Mouse (Mus musculus) hindbrain, embryonic 15.5 days (tissue): ENCODE results near the gene Dpy30. TPM values are rescaled to one million over a fixed set of nuclear protein-coding genes. Genes with fewer than 3 reads are reported as not detected.

Source experiments
- ATAC-seq: fragments of 200-750 bp; cut with Nextera tagmentation; 2 replicates; pipeline ENCODE4 v1.8.0; 2017; ENCODE audit warnings: low read depth, moderate number of reproducible peaks, moderate TSS enrichment; ENCODE audit not compliant: low FRiP score
- H3K27ac ChIP-seq: fragments of 300-500 bp; sonication (generic); replicated peaks from 2 replicates; pipeline ENCODE4 v1.5.1; 2015; ENCODE audit warnings: mild to moderate bottlenecking, inconsistent platforms
- H3K27me3 ChIP-seq: fragments of 300-500 bp; sonication (generic); 2 replicates; pipeline ENCODE4 v1.6.1; 2015; ENCODE audit warnings: control low read depth, inconsistent platforms
- H3K36me3 ChIP-seq: fragments of 300-500 bp; sonication (generic); 2 replicates; pipeline ENCODE4 v1.6.1; 2015; ENCODE audit warnings: control low read depth, inconsistent platforms
- H3K4me1 ChIP-seq: fragments of 300-500 bp; sonication (generic); replicated peaks from 2 replicates; pipeline ENCODE4 v1.6.1; 2015; ENCODE audit warnings: control low read depth, inconsistent platforms
- H3K4me2 ChIP-seq: fragments of 300-500 bp; sonication (generic); 2 replicates; pipeline ENCODE4 v1.6.1; 2015; ENCODE audit warnings: moderate library complexity, mild to moderate bottlenecking, inconsistent platforms
- H3K4me3 ChIP-seq: fragments of 300-500 bp; sonication (generic); 2 replicates; pipeline ENCODE4 v1.5.1; 2015; ENCODE audit warnings: mild to moderate bottlenecking, inconsistent platforms
- H3K9ac ChIP-seq: fragments of 300-500 bp; sonication (generic); 2 replicates; pipeline ENCODE4 v1.6.1; 2015; ENCODE audit warnings: inconsistent platforms
- H3K9me3 ChIP-seq: fragments of 300-500 bp; sonication (generic); 2 replicates; pipeline ENCODE4 v1.6.1; 2016; ENCODE audit warnings: control low read depth, inconsistent platforms
- WGBS: fragments of 180-500 bp; shearing (Covaris S2); methylation state at CpG from one replicate; pipeline ENCODE4 v1.1.7; 2015; 5-methylcytosine and 5-hydroxymethylcytosine counted together
- polyA plus RNA-seq: library from polyadenylated mRNA; unstranded; fragments of >200 nt; fragmentation: Nextera tagmentation; extraction: Ambion mirVana; gene quantifications from 2 replicates; pipeline ENCODE4 v1.2.1, GENCODE M21; 2015

Dpy30 gene
- polyA plus RNA-seq, 1 experiment from 2014 or later = 210 TPM

DNA sequence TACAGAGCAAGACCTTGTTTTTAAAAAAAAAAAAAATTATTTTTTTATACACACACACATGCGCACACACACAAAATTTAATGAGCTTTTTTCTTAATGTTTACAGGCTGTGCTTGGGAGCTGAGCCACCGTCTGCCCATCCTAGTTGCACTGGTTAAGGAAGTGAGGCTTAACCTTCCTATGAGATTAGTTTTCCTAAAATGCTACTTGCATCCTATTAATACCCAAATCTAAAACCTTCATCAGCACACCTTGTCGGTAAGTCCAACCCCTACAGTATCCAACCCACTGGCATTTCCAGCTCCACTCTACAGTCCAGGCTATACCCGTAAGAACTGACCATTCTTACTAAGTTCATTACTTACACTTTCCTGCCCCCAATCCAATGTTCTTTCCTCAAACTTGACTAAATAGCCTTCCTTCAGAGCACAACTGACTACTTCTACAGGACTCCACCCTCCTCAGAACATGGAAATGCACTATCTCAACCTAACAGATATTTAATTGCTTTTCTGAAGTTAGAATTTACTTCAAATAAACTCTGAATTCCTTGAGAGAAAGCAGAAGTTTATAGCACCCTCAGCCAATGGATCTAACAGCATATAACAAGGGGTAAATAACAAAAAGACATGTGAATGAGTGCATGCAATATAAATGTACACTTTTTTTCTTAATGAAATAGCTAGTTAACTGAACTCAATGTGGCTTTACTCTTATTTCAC lies 31.9 kb downstream of the Dpy30 start:
- WGBS = 87% methylated on average over 4 of the region's 4 CpGs
- Histone ChIP-seq H3K27ac (no peak overlapping the region), H3K4me2 (no peak overlapping the region), H3K36me3 (no peaks in the 10 kb centered on the region), H3K9ac (no peak overlapping the region), H3K4me3 (no peak overlapping the region), H3K4me1 (peaks cover 36% of the 10 kb centered on the region), H3K9me3 (no peaks in the 10 kb centered on the region), H3K27me3 (no peaks in the 10 kb centered on the region)
- ATAC-seq = no peak

DNA sequence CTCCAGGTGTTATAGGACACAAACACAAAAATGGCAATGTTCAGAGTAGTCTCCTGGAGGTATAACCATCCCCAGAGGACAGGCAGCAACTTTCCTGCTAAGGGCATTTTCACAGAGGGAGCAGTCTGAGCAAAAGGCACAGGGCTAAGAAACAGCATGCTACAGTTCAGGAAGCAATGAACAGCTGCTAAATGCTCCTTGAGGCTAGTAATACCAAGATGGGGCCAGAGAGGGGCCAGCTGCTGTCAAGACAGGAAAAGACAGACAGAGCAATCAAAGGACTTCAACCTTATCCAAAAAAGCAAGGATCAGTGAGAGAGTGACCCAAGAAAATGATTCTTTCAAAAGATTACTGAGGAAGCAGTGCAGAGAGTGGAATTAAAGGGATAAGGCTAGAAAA lies 32.9 kb downstream of the Dpy30 start:
- Histone ChIP-seq H3K27ac (no peak overlapping the region), H3K27me3 (no peaks in the 10 kb centered on the region), H3K9ac (no peak overlapping the region), H3K4me1 (peaks cover 32% of the 10 kb centered on the region), H3K36me3 (no peaks in the 10 kb centered on the region), H3K4me3 (no peak overlapping the region), H3K9me3 (no peaks in the 10 kb centered on the region), H3K4me2 (no peak overlapping the region)
- no peak for ATAC-seq

DNA sequence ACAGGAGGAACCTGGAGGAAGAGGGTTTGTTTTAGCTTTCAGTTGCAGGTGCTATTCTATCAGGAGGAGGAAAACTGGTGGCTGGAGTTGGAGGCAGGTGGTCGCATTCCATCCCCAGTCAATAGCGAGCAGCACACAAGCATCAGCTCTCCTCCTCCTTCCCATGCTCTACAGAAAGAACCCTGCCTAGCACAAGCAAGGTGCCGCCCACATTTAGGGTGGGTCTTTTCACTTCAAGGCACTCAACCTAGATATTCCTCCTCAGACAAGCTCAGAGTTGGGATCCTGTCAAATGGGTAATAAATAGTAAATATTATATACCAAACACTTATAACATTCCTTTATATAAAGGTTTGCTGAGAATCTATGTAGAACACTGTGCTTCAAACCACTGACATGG lies 33.5 kb downstream of the Dpy30 start:
- Histone ChIP-seq H3K9ac (no peak overlapping the region), H3K27me3 (no peaks in the 10 kb centered on the region), H3K27ac (no peak overlapping the region), H3K4me2 (no peak overlapping the region), H3K36me3 (no peaks in the 10 kb centered on the region), H3K4me1 (peaks cover 32% of the 10 kb centered on the region), H3K4me3 (no peak overlapping the region), H3K9me3 (no peaks in the 10 kb centered on the region)
- no peak for ATAC-seq
- 80% methylated on average over 3 of the region's 3 CpGs for WGBS

DNA sequence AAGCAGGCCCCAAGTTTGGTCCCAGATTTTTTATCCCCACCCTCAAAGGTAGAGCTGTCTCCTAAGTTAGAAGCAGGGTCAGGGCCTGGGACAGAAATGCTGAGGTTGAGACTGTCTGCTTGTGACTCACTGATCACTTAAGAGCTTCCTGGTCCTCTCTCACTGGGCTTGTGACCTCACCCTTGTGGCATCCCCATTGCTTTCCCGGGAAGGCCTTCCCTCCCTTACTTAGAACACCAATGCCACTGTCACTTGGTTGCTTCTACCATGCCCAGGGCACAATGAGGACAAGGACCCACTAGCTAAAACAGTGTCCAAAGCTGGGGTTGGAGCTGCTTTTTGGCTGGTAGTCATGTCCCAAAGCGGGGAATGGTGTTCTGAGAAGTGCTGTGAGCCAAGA lies 35.1 kb downstream of the Dpy30 start:
- Histone ChIP-seq H3K9ac (no peak overlapping the region), H3K4me3 (no peak overlapping the region), H3K4me2 (no peak overlapping the region), H3K36me3 (no peaks in the 10 kb centered on the region), H3K27ac (no peak overlapping the region), H3K4me1 (peaks cover 31% of the 10 kb centered on the region), H3K9me3 (no peaks in the 10 kb centered on the region), H3K27me3 (no peaks in the 10 kb centered on the region)
- ATAC-seq = no peak; the same call in 1 of the 2 replicates
- WGBS = 96% methylated on average over 2 of the region's 2 CpGs

DNA sequence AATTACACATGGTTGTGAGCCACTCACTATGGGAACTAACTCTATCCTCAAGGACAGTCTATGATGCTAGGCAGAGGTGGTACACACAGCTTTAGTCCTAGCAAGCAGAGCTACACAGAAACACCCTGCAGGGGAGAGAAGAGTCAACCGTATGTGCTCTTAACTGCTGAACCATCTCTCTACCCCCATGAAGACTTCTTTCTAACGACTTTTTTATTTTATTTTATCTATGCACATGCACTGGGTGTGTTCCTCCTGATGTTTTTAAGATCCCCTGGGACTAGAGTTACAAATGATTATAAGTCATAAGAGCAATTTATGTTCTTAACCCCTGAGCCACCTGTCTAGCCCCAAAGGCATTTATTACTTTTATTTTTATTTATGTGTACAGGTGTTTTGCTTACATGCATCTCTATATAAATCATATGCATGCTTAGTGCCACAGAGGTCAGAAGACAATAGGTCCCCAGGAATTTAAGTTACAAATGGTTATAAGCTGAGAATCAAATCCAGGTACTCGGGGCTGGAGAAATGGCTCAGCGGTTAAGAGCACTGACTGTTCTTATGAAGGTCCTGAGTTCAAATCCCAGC lies 37.5 kb downstream of the Dpy30 start:
- H3K27me3 ChIP-seq = no peaks in the 10 kb centered on the region
- H3K4me2 ChIP-seq = no peak overlapping the region
- WGBS = 80% methylated on average over 4 of the region's 4 CpGs
- H3K9me3 ChIP-seq = no peaks in the 10 kb centered on the region
- ATAC-seq = no peak
- H3K4me3 ChIP-seq = no peak overlapping the region
- no peak overlapping the region for H3K9ac ChIP-seq
- H3K4me1 ChIP-seq = peaks cover 11% of the 10 kb centered on the region
- H3K27ac ChIP-seq = no peak overlapping the region
- H3K36me3 ChIP-seq = no peaks in the 10 kb centered on the region

DNA sequence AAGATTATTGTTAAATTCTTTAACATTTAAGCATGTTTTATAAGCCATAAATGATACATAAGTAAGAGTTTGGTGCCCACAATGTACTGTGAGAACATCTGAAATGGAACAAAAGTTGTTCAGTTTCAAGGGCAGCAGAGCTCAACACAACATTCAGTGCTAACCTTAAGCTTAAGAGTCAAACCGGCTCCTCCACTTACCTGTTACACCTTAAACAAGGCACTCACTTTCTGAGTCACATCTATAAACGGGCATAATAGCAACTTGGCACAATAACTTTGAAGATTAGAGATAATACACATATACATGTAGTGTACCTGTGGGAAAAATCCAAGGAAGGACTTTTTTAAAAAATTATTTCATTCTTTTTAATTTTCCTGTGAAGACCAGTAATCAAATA lies 38.0 kb downstream of the Dpy30 start:
- Histone ChIP-seq H3K9ac (no peak overlapping the region), H3K27me3 (no peaks in the 10 kb centered on the region), H3K9me3 (no peaks in the 10 kb centered on the region), H3K36me3 (no peaks in the 10 kb centered on the region), H3K4me2 (no peak overlapping the region), H3K27ac (no peak overlapping the region), H3K4me3 (no peak overlapping the region), H3K4me1 (peaks cover 6% of the 10 kb centered on the region)
- 90% methylated on average over 2 of the region's 2 CpGs for WGBS
- no peak for ATAC-seq

DNA sequence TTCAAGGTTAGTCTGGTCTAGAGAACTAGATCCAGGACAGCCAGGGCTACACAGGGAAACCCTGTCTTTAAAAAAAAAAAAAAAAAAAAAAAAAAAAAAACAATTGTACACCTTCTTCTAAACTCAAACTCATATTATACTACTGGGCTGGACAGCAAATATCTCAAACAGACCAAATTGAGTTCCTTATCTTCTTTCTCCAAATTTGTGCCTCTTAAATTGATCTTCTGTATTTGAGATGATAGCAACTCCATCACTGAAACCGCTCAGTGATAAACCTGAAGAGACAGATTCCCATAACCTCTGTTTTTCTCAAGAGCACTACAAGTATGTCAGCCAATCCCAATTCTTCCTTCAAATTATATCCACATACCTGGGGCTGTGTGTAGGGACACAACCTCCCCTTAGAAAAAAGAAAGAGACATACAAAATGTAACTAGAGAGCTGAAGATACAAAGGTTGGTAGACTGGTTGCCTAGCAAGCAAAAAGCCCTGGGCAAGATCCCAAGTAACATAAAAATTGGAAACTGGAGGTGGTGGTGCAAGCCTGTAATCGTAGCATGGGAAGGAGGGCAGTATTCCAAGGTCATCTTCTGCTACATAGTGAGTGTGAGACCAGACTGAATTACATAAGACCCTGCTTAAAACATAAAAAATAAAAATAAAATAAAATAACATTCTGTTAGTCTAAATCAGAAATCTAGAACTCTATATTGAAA lies 39.2 kb downstream of the Dpy30 start:
- Histone ChIP-seq H3K9ac (no peak overlapping the region), H3K4me3 (no peak overlapping the region), H3K27ac (no peak overlapping the region), H3K4me1 (0 out of 2 replicates have a peak, but pooled peaks cover under 1% of the 10 kb centered on the region), H3K27me3 (no peaks in the 10 kb centered on the region), H3K36me3 (no peaks in the 10 kb centered on the region), H3K9me3 (no peaks in the 10 kb centered on the region), H3K4me2 (no peak overlapping the region)
- 72% methylated on average over 2 of the region's 2 CpGs for WGBS
- no peak for ATAC-seq

DNA sequence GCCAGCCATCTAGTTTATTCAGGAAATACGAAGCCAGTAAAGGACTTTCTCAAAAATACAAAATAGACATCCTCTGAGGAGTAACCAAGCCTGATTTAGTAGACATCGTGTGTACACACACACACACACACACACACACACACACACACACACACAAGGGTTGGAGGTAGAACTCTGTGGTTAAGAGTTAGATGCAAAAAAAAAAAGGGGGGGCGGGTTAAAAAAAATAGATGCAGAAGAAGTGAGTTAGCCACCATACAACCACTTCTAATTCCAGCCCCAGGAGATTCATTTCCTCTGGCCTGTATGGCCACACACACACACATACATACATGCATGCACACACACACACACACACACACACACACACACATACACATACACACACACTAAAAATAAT lies 41.7 kb downstream of the Dpy30 start:
- 96% methylated on average over 3 of the region's 3 CpGs for WGBS

DNA sequence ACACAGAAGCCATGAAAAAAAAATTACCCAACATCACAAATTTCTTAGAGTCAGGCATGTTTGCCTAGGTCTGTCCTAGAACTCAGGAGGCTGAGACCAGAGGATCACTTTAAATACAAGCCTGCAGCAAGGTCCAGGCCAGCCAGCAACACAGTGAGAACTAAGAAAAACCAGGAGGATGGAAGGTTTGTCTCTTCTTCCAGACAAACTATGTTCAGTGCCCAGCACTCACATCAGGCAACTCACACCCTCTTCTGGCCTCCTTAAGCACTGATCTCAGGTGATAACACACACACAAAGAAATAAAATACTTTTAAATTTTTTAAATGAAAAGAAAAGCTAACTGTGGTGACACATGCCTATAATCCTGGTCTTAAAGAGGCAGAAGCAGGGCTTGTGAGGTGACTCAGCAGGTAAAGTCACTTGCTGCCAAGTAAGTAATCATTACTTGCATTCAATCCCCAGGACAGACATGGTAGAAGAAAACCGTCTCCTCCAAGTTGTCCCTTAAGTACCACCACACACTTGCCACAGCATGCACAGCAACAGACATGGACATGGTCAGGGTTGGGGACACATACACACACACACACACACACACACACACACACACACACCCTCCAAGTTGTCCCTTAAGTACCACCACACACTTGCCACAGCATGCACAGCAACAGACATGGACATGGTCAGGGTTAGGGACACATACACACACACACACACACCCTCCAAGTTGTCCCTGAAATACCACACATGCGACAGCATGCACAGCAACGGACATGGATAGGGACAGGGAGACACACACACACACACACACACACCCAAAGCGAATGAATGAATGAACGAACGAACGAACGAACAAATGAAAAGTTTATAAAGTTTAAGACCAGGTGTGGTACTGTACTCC lies 44.5 kb downstream of the Dpy30 start:
- H3K9ac ChIP-seq = no peak overlapping the region
- no peak overlapping the region for H3K4me3 ChIP-seq
- no peaks in the 10 kb centered on the region for H3K9me3 ChIP-seq
- no peaks in the 10 kb centered on the region for H3K27me3 ChIP-seq
- no peak overlapping the region for H3K4me2 ChIP-seq
- WGBS = 92% methylated on average over 8 of the region's 8 CpGs
- no peak overlapping the region for H3K27ac ChIP-seq
- H3K36me3 ChIP-seq = no peaks in the 10 kb centered on the region
- ATAC-seq = peak; percentile 37
- H3K4me1 ChIP-seq = peaks cover 7% of the 10 kb centered on the region

More for the DNA sequence above, 41.7 kb downstream of the Dpy30 start:
- Histone ChIP-seq H3K27me3 (no peaks in the 10 kb centered on the region), H3K9ac (no peak overlapping the region), H3K36me3 (no peaks in the 10 kb centered on the region), H3K4me2 (no peak overlapping the region), H3K4me1 (peaks cover 7% of the 10 kb centered on the region), H3K27ac (no peak overlapping the region), H3K9me3 (no peaks in the 10 kb centered on the region), H3K4me3 (no peak overlapping the region)
- ATAC-seq = no peak

DNA sequence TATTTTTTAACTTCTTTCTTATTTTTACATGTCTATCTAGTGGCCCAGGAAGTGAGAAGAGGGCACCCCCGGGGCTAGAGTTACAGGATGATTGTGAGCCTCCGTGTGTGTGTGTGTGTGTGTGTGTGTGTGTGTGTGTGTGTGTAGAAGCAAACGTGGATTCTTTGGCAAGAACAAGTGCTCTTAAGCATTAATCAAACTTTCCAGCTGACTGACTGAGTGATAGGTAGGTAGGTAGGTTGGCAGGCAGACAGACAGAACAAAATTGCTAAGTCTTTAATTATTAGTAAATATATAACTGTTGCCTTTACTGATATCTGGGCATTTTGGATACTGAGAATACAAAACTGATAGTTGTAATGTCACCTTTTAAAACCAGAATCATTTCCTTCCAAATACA lies 49.3 kb downstream of the Dpy30 start:
- H3K9me3 ChIP-seq = no peaks in the 10 kb centered on the region
- no peak overlapping the region for H3K27ac ChIP-seq
- peaks cover 6% of the 10 kb centered on the region for H3K4me1 ChIP-seq
- 84% methylated on average over 3 of the region's 3 CpGs for WGBS
- H3K27me3 ChIP-seq = no peaks in the 10 kb centered on the region
- no peak overlapping the region for H3K4me2 ChIP-seq
- no peak overlapping the region for H3K9ac ChIP-seq
- no peak overlapping the region for H3K4me3 ChIP-seq
- ATAC-seq = no peak
- no peaks in the 10 kb centered on the region for H3K36me3 ChIP-seq

DNA sequence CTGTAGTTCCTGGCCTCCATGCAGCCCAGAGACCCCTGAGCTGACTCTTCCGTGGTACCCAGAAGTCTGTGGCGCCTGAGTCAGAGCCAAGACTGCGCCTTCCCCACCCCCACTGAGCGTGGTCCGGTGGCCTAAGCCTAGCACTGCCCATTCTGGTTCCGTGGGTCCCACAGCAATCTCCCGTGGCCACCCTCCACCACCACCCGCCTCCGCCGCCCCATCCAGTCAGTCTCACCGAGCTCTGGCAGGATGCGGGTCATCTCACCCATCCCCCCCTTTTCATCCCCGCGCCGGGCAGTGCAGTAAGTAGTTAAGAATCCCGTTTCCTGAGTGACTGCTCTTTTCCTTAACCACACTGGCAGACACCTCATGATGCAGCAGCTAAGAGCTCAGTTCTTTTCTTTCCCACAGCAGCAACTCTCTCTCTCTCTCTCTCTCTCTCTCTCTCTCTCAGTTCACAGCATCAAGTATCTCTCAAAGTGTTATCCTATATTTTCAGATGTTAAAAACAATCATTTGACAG lies 51.0 kb downstream of the Dpy30 start:
- H3K36me3 ChIP-seq = no peaks in the 10 kb centered on the region
- ATAC-seq = no peak
- H3K27ac ChIP-seq = no peak overlapping the region
- H3K9me3 ChIP-seq = no peaks in the 10 kb centered on the region
- H3K27me3 ChIP-seq = no peaks in the 10 kb centered on the region
- no peak overlapping the region for H3K4me2 ChIP-seq
- WGBS = 88% methylated on average over 16 of the region's 16 CpGs
- no peak overlapping the region for H3K4me3 ChIP-seq
- no peaks in the 10 kb centered on the region for H3K4me1 ChIP-seq
- H3K9ac ChIP-seq = no peak overlapping the region
